Mouse (Mus musculus) heart, embryonic 10.5 days (tissue): ENCODE data around the gene Dtd1. TPM values are rescaled to one million over a fixed set of nuclear protein-coding genes. Genes with fewer than 3 reads are reported as not detected.

Experiments used
- DNase-seq: peaks from one replicate; pipeline ENCODE4 v3.0.0-alpha.2; 2017; ENCODE audit warnings: low spot score
- H3K27ac ChIP-seq: fragments of 300-500 bp; sonication (generic); 2 replicates; pipeline ENCODE4 v1.5.1; 2016; ENCODE audit warnings: mild to moderate bottlenecking
- H3K27me3 ChIP-seq: fragments of 300-500 bp; sonication (generic); 2 replicates; pipeline ENCODE4 v1.6.1; 2016; ENCODE audit warnings: mild to moderate bottlenecking; ENCODE audit not compliant: poor library complexity, insufficient read depth, severe bottlenecking
- H3K36me3 ChIP-seq: fragments of 300-500 bp; sonication (generic); 2 replicates; pipeline ENCODE4 v1.6.1; 2016; ENCODE audit warnings: mild to moderate bottlenecking, moderate library complexity
- H3K4me1 ChIP-seq: fragments of 300-500 bp; sonication (generic); 2 replicates; pipeline ENCODE4 v1.6.1; 2016; ENCODE audit warnings: mild to moderate bottlenecking
- H3K4me3 ChIP-seq: fragments of 300-500 bp; sonication (generic); 2 replicates; pipeline ENCODE4 v1.5.1; 2016; ENCODE audit warnings: mild to moderate bottlenecking, moderate library complexity
- H3K9me3 ChIP-seq: fragments of 300-500 bp; sonication (generic); 2 replicates; pipeline ENCODE4 v1.6.1; 2016; ENCODE audit warnings: mild to moderate bottlenecking, moderate library complexity
- WGBS: fragments of 180-500 bp; shearing (Covaris S2); methylation state at CpG from one replicate; pipeline ENCODE4 v1.1.7; 2016; 5-methylcytosine and 5-hydroxymethylcytosine counted together
- microRNA-seq: library from miRNA; unstranded; fragments of <30 nt; microRNA quantifications from one replicate; pipeline ENCODE4, GENCODE M21; 2017
- polyA plus RNA-seq: library from polyadenylated mRNA; unstranded; fragments of >200 nt; fragmentation: Nextera tagmentation; extraction: Ambion mirVana; gene quantifications from 2 replicates; pipeline ENCODE4 v1.2.1, GENCODE M21; 2016

Gene Dtd1
- polyA plus RNA-seq, 1 experiment from 2014 or later = 37.1 TPM

- WGBS = 85% methylated on average over 1 of the region's 1 CpGs
- Histone ChIP-seq H3K27me3 (no peaks in the 10 kb centered on the region), H3K27ac (no peak overlapping the region), H3K36me3 (no peaks in the 10 kb centered on the region), H3K4me1 (no peaks in the 10 kb centered on the region), H3K9me3 (no peaks in the 10 kb centered on the region), H3K4me3 (no peak overlapping the region)
- peak; percentile 14 for DNase-seq
These were observed 183.5 kb downstream of the Dtd1 start for GRCm38 (mm10) chr2:144783190-144783589.

DNA sequence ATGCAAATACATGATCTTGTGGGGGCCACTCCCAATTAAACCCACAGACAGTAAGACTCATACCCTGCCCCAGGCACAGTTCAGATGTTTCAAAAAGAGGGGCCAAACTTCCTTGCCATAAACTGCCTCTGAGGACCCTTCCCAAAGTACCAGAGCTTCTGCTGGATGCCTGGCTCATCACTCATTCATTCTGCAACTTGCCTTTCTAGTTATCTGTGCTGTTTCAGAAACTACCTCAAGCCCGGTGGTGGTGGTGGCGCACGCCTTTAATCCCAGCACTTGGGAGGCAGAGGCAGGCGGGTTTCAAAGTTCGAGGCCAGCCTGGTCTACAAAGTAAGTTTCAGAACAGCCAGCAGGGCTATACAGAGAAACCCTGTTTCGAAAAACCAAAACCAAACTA, 184.1 kb downstream of the Dtd1 start:
- Histone ChIP-seq H3K4me3 (no peak overlapping the region), H3K27ac (no peak overlapping the region), H3K4me1 (no peaks in the 10 kb centered on the region), H3K27me3 (no peaks in the 10 kb centered on the region), H3K9me3 (no peaks in the 10 kb centered on the region), H3K36me3 (no peaks in the 10 kb centered on the region)
- WGBS = 88% methylated on average over 6 of the region's 6 CpGs
- DNase-seq = peak; percentile 57

DNA sequence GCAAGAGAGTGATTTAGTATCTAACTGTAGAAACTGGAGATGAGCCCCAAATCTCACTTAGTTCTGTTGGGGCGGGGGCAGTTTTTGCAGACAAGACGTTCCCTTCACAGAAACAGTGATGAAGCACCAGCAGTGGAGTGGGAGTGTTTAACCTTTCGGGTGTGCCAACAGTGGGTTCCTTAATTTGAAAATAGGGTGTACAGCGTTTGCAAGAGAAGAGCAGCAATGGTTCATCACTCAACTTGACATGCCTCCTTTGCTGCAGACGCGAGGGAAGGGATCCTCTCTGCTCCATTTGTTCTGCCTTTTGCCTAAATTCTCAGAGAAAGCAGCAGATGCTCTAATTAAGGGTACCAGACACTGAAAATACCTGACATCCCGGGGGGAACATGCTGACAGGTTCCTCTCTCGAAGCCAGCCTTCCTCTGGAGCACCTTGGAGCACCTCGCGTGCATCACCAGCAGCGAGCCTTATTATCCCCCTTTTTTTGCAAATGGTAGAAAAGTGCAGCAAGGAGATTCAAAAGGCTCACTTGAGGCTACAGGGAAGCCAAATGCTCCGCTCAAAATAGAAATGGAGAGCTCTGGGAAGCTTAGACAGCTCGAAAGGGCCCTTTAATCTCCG, 192.1 kb downstream of the Dtd1 start:
- WGBS = 69% methylated on average over 14 of the region's 14 CpGs
- no peaks in the 10 kb centered on the region for H3K9me3 ChIP-seq

GRCm38 (mm10) chr2:144797515-144797914, 197.8 kb downstream of the Dtd1 start:
- 41% methylated on average over 8 of the region's 8 CpGs for WGBS

More for the DNA sequence above, 192.1 kb downstream of the Dtd1 start:
- no peak for DNase-seq
- Histone ChIP-seq H3K27ac (no peak overlapping the region), H3K4me1 (0 out of 2 replicates have a peak, but pooled peaks cover 2% of the 10 kb centered on the region), H3K36me3 (no peaks in the 10 kb centered on the region), H3K27me3 (no peaks in the 10 kb centered on the region), H3K4me3 (no peak overlapping the region)

DNA sequence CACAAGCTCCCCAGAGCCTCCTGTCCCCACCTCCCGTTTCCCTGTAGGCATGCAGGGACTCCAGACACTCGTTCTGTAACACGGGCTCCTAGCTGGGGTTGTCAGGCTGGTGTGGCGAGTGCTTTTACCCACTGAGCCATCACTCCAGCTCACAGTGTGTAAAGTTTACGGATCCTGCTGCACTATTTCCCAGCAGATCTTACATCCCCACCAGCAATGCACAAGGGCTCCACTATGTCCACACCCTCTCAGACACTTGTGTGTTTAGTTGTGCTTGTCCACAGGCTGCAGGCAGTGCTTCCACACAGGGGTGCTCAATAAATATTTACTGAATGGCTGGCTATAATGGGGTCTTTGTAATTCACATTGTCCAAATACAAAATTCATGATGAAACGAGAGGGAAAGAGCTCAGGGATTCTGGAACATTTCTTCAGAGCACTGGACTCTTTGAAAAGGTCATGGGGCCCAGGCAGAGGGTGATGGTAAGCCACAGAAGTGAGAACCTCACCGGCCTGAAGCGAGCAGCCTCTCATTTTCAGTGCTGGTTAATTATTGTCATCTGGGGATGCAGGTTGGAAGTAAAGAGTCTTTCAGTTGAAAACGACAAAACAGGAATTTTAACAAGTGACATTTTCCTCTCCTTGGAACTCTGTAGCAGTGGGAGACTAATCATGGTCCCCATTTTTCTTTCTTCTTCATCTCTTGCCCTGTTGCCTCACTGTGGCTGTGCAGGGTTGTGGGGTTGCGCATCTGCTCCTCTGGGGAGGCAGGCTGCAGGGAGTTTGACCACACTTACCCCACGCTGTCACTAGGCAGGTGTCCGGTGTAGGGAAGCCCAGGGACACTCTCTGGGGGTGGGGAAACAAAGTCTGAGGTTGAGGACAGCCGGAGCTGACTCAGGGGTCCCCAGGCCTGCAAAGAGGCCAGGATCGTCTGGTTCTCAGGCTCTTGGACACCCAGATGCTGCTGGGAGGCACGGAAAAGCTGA, 208.4 kb downstream of the Dtd1 start:
- H3K36me3 ChIP-seq = no peaks in the 10 kb centered on the region
- H3K27me3 ChIP-seq = no peaks in the 10 kb centered on the region
- H3K4me1 ChIP-seq = no peaks in the 10 kb centered on the region
- WGBS = 67% methylated on average over 15 of the region's 15 CpGs
- DNase-seq = no peak
- no peak overlapping the region for H3K4me3 ChIP-seq
- no peaks in the 10 kb centered on the region for H3K9me3 ChIP-seq
- no peak overlapping the region for H3K27ac ChIP-seq

More at GRCm38 (mm10) chr2:144797515-144797914, 197.8 kb downstream of the Dtd1 start:
- H3K27me3 ChIP-seq = no peaks in the 10 kb centered on the region
- no peaks in the 10 kb centered on the region for H3K9me3 ChIP-seq
- H3K36me3 ChIP-seq = no peaks in the 10 kb centered on the region
- no peak for DNase-seq
- H3K27ac ChIP-seq = no peak overlapping the region
- no peak overlapping the region for H3K4me3 ChIP-seq
- peaks cover 9% of the 10 kb centered on the region for H3K4me1 ChIP-seq

Small RNA genes lying within 50 kb of the gene (microRNA-seq; reads per million reads assigned to microRNA genes)
- gene Gm24823 = not detected

Other genes starting within 250 kb of the Dtd1 start
- 35.3 and 40.7 TPM in 2 replicates for gene Kat14, start 230.9 kb upstream of the Dtd1 start, polyA plus RNA-seq
- gene Pet117, start 230.9 kb upstream of the Dtd1 start, polyA plus RNA-seq = not detected in 2 replicates
- gene Dzank1, start 72.5 kb upstream of the Dtd1 start, polyA plus RNA-seq = 0.45 and 0.62 TPM in 2 replicates
- gene Polr3f, start 72.2 kb upstream of the Dtd1 start, polyA plus RNA-seq = 23.6 and 24.2 TPM in 2 replicates
- gene Rbbp9, start 49.0 kb upstream of the Dtd1 start, polyA plus RNA-seq = 37.3 and 53.8 TPM in 2 replicates
- gene Sec23b, start 43.7 kb upstream of the Dtd1 start, polyA plus RNA-seq = 68.4 and 77.7 TPM in 2 replicates
- 36.1 and 43.0 TPM in 2 replicates for gene Smim26, start 5.8 kb upstream of the Dtd1 start, polyA plus RNA-seq
- gene Scp2d1, start 223.8 kb downstream of the Dtd1 start, polyA plus RNA-seq = not detected in 2 replicates